Mouse (Mus musculus): ENCODE measurements around the gene Zfyve1.

- TF ChIP-seq POLR2A (IDR thresholded peaks at IDR 0.05; ENCODE audit: insufficient read depth, low read length), result no peak
- TF ChIP-seq CTCF (IDR thresholded peaks at IDR 0.05; ENCODE audit: low read depth, low read length), result no peak
- TF ChIP-seq EP300 (IDR thresholded peaks at IDR 0.05; ENCODE audit: insufficient read depth, low read depth, low read length), result no peak
These were observed 61.6 kb downstream of the Zfyve1 start for GRCm38 (mm10) chr12:83535428-83535827.
